Mouse (Mus musculus): ENCODE measurements around the gene Rhbg.

Rhbg gene

GRCm38 (mm10) chr3:88262346-88262745 is 7.8 kb upstream of the Rhbg start:
- no peak for DNase-seq (ENCODE audit: low read depth in 1 of 2, low spot score in 2 of 2)

DNA sequence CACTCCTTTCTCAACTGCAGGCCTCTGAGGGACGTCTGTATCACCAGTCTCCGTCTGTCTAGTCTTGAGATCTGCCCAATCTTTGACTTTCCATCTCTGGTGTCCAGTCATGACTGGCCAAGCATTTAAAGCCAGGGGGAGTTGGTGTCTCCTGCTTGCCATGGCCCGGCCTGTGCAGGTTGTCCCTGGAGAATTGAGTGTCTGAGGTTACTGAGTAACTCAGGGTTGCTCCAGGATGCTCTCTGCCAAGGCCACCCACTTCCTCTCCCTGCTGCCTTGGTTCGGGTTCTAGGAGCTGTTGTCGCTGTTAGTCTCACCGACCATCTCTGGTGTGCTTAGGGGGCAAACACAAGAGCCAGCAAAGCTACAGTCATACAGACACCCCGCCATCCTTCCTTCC is 1.9 kb upstream of the Rhbg start:
- no peak for DNase-seq (ENCODE audit: low read depth in 1 of 2, low spot score in 2 of 2)

GRCm38 (mm10) chr3:88255950-88256349 is 1.4 kb upstream of the Rhbg start:
- no peak for DNase-seq (ENCODE audit: low read depth in 1 of 2, low spot score in 2 of 2)

DNA sequence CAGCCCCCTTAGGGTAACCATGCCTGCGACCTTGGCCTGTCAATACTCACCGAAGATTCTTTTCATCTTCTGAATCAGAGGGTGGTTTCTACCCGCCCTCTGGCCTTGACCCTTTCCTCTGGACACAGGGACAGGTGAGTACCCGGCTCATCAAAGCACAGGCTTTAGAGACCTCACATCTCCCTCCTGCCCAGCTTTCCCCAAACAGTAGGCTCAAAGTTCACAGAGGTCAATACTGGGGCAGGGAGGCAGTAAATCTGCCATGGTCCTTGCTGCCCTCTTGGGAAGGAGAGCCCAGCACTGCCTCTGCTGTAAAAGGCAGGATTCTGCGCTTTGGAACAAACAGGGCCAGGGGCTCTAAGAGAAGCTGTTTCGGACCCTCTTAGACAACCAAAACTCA is 1.8 kb downstream of the Rhbg start:
- no peak for DNase-seq (ENCODE audit: low read depth in 1 of 2, low spot score in 2 of 2)

GRCm38 (mm10) chr3:88248406-88248805 is 6.1 kb downstream of the Rhbg start:
- DNase-seq (ENCODE audit: low read depth in 1 of 2, low spot score in 2 of 2), result no peak

DNA sequence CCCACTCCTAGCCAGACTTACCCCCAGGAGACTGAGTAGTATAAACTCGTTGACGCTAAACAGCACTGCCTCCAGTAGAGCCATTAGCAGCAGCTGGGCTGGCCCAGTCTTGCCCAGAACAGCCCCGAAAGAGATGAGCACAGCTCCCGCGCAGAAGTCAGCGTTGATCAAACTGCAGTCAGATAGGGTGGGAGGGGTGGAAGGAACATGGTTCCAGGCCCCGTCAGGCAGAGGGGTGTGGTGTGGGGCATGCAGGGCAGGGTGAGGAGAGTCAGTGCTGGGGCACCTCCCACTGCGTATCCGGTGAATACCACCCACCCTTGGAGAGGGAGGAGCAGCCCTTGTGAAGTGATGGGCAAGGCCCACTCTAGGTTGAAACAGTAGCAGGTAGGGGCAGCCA is 6.8 kb downstream of the Rhbg start:
- no peak for DNase-seq (ENCODE audit: low read depth in 1 of 2, low spot score in 2 of 2)

DNA sequence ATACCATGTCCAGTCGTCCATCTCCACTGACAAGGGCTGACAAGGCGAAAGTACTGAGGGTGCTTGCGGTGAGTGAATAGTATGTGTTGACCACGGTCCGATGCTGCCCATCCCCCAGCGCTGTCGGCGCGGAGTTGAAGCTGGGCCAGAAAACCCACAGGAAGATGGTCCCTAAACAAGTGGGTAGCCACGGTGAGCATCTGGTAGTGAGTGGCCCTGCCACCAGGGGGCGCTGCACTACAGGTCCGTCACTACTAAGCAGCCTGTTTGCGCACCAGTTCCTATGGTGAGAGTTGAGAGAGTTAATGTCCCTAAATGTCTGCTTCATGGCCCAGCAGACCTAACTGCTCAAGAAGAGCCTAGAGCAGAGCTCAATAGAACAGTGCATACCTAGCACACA is 8.7 kb downstream of the Rhbg start:
- DNase-seq (ENCODE audit: low read depth in 1 of 2, low spot score in 2 of 2), result peak in 1 of 2 experiments; percentile 65

DNA sequence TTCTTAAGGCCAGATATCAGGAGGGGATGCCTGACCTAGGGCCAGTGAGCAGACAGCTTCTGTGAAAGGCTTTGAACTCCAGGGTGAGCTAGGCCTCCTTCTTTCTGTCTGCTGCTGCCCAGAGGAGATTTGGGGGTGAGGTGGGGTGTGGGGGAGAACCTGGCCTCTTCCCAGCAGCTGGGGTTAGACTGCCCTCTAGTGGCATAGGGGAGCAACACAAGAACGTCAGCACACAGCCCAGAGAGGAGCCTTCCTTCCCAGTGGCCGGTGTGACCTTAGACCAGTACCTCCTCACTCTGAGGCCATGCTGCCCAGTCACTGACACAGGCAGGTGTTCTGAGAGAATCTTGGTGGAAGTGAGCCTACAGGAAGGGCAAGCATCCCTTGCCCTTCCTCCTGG is 10.4 kb downstream of the Rhbg start:
- DNase-seq (ENCODE audit: low read depth in 1 of 2, low spot score in 2 of 2), result peak in 1 of 2 experiments; percentile 36

DNA sequence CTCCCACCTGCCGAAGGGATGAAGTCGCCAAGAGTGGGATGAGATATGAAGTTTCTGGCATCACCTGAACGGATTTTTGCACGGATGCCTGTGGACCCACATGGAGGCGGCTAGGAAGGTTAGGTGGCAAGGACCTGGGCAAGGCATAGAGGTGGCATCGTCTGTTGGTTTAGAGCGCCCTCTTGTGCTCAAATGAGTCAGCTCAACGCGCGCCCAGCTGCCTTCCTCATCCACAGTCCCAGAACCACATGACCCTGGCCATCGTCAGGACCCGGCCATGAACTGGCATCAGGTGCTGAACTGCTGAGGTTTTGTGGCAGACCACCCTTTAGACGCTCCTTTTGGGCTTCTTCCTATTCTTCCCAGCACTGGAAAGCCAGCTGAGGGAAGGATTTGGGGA is 12.0 kb downstream of the Rhbg start:
- peak in 1 of 2 experiments; percentile 50 for DNase-seq (ENCODE audit: low read depth in 1 of 2, low spot score in 2 of 2)

DNA sequence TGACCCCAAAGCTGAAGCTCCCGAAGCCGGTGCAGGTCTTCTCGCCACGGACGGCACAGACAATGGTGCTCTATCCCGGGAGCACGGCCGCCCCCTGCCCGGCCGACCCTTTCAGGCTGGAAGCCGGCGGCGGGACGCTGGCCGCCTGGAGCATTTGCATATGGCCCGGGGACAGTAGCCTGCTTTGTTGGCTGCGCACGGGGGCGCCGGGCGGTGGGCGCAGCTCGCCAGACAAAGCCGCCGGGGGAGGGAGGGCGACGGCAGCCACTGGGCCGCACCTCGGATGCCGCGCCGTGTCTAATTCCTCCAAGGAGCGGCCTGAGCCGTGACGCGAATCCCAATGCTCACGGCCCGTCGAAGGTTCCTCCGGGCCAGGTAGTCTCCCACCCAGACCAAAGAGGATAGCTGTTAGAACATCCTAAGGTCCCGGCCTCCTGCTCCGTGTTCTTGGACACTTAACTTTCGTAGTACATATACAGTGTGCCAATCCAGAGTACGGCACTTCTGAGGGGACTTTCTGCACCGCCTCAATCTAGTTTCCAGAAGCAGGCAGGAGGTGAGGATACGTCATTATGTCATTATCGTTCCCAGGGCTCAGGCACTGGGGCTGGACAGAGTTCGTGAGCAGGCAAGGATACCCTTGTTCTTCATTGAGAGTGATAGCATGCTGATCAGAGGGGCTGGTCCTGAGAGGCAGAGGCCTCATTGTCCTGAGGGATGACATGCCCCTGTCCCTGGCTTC is 13.3 kb downstream of the Rhbg start:
- no peak for DNase-seq (ENCODE audit: low read depth in 1 of 2, low spot score in 2 of 2)

GRCm38 (mm10) chr3:88239446-88239845 is 15.1 kb downstream of the Rhbg start:
- no peak for DNase-seq (ENCODE audit: low read depth in 1 of 2, low spot score in 2 of 2)

DNA sequence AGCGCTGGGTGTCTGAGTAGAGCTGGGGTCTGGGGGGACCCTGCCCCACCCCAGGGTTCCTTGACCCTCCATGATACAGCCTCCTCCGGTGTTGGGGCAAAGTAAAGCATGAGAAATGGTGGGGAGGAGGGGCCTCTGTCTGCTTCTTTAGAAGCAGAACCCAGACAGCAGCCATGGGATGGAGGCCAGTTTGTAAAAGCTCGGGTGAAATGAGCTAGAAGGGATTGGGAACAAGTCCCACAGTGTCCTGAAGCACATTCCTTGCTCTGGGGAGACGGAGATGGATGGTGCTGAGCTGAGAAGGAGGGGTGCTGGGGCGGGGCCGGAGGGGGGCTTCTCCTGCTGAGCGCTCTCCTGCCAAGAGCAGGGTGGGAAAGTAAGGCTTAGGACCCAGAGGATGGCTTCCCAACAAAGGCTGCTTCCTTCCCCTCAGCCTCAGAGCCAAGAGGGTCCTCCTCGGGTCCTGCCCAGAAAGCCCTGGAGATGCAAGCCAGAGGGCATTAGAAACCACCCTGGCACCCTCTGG is 15.6 kb downstream of the Rhbg start:
- DNase-seq (ENCODE audit: low read depth in 1 of 2, low spot score in 2 of 2), result no peak

DNA sequence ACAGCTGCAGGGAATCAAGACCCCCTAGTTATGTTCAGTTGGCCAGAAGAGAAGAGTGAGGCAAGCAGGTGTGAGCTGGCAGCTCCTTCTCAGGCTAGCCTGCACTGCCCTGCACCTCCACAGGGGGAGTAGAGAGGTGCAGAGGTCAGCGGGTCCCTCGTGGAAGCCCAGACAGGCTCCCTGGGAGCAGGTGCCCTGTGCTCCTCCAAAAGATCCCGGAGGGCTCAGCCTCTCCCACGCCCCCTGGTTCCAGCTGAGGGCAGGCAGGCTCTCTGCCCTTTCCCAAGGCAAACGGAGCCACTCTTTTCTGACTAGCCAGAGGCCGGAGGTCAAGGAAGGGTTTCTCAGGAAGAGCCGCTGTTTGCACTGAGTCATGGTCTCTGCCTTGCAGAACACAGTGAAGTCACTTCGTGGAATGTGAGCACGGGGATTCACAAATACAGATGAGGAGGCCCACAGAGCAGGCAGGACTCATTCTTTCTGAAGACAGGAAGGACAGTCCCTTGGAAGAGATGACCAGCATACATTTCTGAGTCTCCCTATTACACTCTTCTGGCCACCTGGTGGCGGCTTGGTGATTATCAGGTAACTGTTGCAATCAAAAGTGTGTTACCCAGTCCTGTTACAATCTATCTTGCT is 16.8 kb downstream of the Rhbg start:
- DNase-seq (ENCODE audit: low read depth in 1 of 2, low spot score in 2 of 2), result no peak

GRCm38 (mm10) chr3:88237161-88237555 is 17.4 kb downstream of the Rhbg start:
- DNase-seq (ENCODE audit: low read depth in 1 of 2, low spot score in 2 of 2), result no peak

GRCm38 (mm10) chr3:88235616-88236015 is 18.9 kb downstream of the Rhbg start:
- no peak for DNase-seq (ENCODE audit: low read depth in 1 of 2, low spot score in 2 of 2)

GRCm38 (mm10) chr3:88235216-88235615 is 19.3 kb downstream of the Rhbg start:
- DNase-seq (ENCODE audit: low read depth in 1 of 2, low spot score in 2 of 2), result no peak

- no peak for DNase-seq (ENCODE audit: low read depth in 1 of 2, low spot score in 2 of 2)
These were observed 20.5 kb downstream of the Rhbg start for GRCm38 (mm10) chr3:88234041-88234440.

DNA sequence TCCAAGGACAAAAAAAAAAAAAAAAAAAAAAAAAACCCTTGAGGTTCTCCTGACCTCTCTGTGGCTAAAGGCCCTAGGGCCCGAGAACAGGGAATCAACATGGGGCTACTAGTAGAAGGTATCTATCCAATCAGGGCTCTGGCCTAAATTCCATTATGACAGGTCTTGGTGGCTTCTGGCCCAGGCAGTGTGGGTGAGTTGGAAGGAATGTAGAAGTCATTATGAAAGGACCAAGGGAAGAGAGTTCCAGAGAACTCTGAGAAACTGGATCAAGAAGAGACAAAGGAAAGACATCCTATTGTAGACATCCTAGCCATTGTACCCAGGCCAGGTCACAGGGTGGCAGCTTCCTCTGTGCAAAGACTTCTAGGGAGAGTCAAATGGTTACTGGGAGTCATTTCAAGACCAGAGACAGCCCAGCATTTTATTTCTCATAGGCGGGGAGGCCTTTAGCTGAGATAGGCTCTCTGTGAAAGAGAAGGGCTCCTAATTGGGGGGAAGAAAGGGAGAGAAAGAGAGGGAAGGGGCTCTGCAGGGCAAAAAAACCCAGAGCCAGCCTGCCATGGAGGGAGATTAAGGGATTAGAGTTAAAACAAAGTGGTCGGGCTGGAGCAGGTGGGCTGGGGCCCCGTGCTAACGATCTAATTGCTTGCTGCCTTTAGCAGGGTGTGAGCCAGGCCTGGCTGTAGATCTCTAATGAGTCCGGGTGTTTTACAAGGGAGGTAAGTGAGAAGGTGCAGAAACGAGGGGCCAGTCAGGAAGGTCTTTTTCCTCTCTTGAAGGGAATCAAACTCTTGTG is 21.5 kb downstream of the Rhbg start:
- DNase-seq (ENCODE audit: low read depth in 1 of 2, low spot score in 2 of 2), result no peak

DNA sequence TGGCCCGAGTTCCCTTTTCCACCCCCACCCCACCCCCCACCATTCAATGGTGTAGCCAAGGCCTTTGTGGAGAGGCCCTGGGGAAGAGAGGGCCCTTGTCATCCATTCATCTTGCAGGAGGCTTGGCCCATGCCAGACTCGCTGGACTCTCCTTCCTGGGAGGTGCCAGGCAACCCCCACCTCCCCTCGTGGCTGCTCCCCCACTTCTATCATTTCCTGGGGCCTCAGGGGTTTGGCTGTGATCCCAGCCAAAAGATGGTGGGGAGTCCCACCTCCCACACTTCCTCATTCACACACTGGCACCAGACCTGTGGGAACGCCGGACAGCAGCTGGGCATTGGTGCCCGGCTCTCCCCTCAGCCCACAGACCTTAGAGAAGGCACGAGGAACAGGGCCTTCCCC is 22.2 kb downstream of the Rhbg start:
- DNase-seq (ENCODE audit: low read depth in 1 of 2, low spot score in 2 of 2), result no peak

DNA sequence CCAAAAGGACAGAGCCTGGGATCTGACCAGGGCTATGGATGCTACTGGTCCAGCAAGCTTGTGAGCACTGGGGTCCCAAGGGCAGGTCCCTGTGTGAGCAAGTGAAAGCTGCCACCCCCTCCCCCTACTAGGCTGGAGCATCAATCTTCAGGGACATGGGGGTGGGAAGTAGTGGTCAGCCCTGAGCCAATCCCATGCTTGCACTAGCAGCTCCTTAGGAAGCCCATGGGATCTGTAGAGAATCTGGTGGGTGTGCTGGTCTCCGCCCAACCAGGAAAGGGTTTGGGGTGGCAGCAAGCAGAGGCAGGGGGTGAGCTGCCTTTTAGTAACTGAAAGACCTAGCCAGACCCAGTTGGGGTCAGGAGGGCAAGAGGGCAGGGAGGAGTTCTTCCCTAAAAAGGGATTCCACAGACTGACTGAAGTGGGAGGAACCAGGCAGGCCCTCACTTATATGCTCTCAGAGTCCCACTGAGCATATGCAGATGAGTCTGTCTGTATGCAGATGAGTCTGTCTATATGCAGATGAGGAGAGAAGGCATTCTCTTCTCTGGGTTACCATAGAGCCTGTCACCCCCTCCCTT is 23.4 kb downstream of the Rhbg start:
- no peak for DNase-seq (ENCODE audit: low read depth in 1 of 2, low spot score in 2 of 2)

- no peak for DNase-seq (ENCODE audit: low read depth in 1 of 2, low spot score in 2 of 2)
These were observed 24.1 kb downstream of the Rhbg start for GRCm38 (mm10) chr3:88230262-88231047.

Data from monocyte, adult 2 months (primary cell).